Mouse (Mus musculus) layer of hippocampus, postnatal 25 days (tissue): ENCODE data around the gene Rbm20. TPM values are rescaled to one million over a fixed set of nuclear protein-coding genes. Genes with fewer than 3 reads are reported as not detected.

Source experiments
- DNase-seq, 2 experiments: peaks; one replicate each; pipeline ENCODE4 v3.0.0; 2022; ENCODE audit warnings: mixed read lengths in 2 of 2, low spot score in 1 of 2; ENCODE audit errors: extremely low spot score in 1 of 2
- total RNA-seq, 2 experiments: library from RNA; stranded (reverse); gene quantifications; 2 replicates each; pipeline ENCODE4 v1.2.3; 2021

Rbm20 gene
- total RNA-seq, 2 experiments from 2014 or later: 2.7 to 3.4 TPM

DNA sequence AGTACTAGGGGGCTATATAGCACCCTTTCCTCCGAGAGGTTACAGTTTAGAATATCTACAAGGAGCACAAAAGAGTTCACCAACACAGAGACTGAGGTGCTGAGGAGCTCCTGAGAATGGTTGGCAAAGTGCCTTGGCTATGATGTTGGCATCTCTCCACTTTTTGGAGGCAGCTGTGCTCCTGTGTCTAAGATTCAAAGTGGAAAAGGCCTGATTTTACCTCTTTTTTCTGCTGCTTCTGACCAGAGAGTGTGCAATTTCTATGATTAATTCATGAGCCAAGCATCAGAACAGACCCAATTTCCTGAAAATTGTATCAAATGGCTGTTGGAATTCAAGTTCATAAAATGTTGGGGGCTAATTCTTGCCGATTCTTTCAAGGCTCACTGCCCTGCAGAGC, 109.1 kb downstream of the Rbm20 start:
- no peak for DNase-seq

DNA sequence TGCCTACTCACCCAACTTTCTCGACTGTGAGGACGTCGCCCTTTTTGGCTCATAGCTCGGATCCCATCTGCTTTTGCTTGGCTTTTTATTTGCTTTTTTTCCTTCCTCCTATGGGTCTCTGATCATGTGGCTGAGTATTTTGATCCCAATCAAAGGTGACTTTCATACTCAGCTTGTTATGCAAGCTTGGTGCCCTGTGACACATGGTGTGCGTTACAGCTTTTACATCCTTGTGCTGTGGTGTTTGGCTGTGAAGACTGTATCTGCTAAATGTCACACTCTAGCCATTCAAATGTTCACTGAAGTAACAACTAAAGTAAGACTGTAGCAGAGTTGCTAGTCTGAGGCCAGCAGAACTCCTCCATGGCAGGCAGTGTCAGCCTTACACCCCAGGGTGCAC, 109.7 kb downstream of the Rbm20 start:
- no peak for DNase-seq

DNA sequence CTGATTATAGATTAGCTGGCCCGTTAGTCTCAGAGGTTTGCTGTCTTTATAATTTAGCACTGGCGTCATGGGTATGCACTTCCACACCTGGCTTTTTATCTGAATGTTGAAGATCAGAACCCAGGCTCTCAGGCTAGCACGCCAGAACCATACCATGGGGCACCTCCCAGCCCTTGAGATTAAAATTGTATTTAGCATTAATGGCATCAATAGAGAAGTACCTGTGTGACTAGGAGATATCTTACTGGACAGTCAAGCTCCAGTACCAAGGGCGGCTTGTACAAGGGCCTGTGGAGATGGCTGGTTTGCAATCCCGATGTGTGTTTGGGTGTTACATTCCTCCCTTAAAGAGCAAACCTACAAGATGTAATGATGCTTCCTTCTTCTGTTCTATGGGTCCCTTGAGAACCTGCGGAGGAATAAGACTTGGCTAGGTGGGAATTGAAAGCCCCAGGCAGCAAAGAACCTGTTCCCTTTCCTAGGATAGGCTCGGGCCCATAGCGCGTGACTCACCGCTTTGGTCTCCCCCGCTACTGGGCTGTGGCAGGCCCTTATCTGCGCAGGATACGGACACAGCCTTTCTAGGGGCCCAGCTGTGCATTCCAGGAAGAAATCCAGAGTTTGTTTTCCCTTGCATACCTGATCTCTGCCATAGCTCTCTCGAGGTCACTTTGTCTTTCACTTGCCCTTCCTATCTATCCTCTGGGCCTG, 111.7 kb downstream of the Rbm20 start:
- DNase-seq: no peak

DNA sequence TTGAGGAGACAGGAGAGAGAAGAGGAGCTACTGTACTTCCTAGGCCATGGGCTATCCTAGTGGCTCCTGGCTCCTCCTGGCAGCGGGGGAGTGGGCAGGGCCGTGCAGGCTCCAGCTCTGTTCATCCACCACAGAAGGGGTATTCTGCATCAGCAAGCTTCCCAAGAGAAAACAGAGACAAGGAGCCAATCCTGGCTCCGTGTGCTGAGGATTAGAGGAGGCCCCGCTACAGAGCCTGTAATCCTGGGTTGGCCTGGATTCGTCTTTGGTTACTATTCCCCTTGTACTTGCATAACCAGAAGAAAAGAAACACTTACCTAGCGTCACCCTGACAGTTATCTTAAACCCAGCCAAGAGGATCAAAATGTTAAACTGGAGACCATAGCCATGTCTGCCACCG, 112.5 kb downstream of the Rbm20 start:
- no peak for DNase-seq

DNA sequence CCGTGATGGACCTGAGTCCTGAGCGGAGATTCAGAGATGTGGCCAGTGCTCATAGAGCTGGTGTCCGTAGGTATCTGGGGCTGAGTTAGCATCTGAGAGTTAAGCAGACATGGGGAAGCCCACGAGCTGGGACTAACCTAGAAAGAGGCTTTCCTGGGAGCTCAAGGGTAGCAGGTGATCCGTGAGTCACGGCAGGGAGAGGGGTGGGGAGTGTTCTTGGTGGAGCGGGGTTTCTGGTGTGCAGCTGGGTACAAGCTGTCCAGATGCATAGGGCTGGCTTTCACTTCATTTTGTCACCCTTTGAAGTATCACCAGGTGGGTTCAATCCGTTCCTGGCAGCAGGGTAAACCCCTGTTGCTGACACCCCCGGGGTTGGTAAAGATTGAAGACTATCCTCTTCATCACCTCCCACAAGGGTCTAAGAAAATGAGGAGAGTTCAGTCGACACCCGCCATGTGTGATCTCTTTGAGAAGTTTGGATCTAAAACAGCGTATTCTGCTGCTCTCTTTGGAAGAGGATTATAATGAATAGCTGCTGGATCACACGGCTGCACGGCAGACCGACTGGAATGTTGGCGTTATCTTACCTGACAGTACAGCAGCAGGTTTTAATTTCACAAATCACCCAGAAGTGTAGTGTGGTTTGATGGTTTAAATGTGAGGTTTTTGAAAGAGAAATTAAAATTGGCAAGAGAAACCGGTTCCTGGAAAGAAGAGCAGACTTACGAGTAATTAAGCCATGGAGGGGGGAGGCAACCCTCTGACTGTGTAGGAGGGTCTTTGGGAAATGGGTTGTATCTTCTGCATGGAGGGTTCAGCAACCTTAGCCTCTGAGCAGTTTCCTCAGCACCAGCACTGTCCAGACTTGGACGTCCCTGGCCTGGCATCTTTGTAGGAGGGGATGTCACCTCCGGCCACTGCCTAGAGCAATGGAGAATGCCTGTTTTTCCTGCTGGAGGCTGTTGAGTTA, 114.9 kb downstream of the Rbm20 start:
- DNase-seq: no peak

DNA sequence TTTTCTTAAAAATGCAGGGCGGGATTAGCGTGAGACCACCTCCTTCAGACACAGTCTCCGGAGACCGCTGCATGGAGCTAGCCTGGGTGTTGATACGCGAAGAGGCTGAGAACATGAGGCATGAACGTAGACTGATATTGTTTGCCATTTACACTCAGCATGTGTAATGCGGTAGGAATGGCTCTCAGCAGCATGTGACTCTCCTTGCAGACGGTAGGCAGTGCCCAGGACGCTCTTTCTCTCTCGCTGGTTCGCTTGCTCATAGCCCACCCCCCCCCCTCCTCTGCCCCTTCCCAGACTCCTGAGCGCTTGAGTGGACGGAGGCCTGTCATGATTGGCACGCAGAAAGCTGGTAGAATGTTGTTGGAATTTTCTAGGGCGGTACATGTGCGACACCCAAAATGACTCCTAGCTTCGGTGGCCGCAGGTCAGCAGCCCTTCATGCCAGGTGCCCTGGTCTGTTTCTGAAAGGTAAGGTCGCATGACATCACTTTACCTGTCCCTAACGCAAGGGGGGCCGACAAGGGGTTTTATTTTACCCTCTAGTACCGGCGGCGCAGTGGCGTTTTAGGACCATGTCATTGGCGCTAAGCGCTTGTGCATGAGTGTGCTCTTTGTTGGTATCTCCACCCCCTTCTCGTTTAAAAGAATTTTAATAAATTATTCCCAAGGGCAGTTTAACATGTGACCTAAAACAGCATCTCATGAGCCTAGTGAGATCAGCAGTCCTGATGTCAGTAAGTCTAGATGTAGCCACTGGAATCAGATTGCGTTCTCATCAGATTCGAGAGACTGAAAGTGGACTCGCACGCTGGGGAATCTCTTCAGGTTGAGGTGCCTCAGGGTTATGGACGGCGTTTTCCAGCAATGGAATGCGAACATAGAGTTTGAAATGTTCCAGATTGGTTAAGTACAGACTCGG, 116.1 kb downstream of the Rbm20 start:
- no peak for DNase-seq

DNA sequence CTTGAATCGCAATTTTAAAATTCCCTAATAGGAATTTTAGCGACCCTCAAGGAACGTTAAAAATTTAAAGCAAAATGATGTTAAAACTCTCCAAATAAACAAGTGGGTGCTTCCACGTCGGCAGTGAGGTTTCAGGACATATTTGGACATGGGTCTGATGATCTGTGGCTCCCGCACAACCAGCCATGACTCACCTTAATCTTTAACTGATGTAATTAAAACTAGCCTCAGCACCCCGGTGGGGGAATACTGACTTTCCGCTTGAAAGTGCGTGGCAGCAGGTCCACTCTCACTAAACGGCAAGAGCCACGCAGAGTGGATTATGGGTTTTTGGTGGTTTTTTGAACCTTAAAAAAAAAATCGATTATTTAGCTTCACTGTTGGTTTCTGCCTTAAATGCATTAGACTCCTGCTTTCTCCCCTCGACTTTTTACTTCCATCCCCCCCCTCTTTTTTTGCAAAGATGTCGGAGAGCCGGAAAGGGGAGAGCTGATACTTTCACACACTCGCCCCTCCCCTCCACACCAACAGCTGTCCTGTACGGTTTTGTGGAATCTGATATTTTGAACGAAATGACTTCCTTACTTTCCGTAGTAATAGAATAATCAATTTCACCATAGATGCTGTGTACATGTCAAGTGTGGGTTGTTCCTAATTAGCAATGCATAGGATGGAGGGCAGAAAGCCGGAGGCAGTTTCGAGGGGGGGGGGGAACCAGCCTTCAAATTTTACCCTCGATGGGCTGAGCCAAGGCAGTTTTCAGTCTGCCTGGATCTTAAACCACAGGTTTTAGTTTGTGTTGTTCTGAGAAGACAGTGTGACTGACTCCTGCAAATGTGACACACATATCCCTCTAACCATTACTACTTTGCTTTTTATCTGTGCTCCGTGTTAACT, 117.1 kb downstream of the Rbm20 start:
- no peak for DNase-seq

DNA sequence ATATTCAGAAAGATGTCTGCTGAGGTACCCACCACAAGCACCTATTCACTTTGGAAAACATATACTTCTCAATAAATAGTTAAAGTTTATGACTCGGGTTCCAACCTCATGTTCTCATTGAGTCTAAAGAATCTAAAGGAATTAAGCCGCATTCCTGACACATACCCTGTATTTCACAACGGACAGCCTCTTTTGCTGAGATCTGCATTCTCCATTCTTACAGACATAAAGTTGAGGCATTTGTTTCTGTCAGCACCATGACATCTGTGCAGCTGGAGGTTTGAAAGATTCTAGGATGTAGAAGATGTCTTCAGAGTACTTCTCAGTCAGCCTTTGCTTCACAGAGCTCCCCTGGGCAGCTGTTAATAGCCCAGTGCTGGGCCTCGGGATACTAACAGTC, 117.9 kb downstream of the Rbm20 start:
- no peak for DNase-seq

DNA sequence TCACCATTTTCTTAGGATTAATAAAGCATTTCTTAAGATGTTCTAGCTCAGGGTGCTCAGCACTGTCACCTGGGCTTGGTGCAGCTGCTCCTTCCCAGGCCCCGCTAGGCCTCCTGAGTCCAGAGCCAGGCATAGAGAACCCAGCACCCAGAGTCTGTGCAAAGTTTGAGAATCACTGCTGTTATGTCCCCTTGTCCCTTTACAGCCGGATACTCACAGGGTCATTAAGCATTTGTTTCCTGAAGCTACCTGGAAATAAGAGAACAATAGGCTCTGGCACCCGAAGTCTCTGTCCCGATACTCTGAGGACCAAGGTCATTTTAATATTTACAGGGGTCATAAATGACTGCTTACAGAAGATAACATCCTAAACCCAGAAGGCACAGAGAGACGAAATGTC, 118.9 kb downstream of the Rbm20 start:
- no peak for DNase-seq

DNA sequence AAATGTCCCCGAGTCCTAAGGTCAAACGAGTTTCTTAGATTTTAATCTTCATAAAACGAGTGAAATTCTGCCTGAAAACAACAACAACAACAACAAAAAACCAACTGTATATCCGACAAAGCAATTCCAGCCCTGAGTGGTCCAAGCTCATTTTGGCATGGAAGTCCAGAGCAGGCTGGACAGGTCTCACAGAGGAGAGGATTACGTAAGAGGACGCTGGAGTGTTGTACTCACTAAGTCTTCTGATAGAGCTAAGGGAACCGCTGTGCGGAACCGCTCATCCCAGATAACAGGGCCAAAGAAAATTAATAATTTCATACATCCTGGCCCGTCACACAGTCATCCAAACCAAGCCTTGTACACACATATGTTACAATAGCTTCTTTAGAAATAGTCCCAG, 120.7 kb downstream of the Rbm20 start:
- no peak for DNase-seq

DNA sequence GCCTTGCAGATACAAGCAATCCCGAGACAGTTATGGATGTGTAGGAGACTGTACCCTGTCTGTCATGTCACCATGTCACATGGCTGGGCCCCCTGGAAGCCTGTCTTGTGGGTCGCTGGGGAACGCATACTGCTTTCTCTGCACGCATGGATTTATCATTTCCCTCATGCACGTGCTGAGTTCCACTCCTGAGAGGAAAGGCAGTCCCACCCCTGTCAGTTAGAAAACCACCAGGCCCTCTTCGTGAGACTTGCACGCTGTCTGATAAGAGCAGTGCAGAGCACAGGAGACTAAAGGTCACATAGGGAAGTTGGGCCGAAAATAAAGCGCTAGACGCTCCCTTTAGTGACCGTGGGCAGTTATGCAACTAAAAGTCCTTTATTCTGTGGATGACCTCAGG, 122.8 kb downstream of the Rbm20 start:
- DNase-seq: no peak

DNA sequence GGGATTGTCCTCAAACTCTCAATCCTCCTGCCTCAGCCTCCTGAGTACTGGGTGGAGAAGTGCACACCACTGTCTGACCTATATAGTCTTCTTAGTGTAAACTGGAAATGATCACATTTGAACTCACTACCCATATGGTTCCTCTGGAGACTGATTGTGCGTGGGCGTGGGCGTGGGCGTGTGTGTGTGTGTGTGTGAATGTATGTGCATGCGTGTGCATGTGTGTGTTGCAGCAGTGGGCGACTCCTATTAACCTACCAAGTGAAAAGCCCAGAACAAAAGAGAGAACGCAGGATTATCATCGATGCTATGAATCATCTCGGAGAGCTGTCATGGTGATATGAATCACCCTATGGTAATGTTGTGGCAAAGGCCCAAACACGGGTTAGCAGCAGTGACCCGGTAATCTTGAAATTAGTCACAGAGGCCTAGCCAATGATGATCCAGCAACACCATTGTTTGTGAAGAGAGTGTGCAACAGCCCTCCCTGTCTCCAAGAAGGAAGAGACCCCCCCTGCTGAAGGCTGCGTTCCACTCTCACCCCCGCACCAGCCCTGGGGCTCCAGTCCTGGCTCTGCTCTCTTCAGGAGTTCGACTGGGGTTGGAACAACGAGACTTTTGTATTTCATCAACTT, 123.4 kb downstream of the Rbm20 start:
- DNase-seq: no peak

DNA sequence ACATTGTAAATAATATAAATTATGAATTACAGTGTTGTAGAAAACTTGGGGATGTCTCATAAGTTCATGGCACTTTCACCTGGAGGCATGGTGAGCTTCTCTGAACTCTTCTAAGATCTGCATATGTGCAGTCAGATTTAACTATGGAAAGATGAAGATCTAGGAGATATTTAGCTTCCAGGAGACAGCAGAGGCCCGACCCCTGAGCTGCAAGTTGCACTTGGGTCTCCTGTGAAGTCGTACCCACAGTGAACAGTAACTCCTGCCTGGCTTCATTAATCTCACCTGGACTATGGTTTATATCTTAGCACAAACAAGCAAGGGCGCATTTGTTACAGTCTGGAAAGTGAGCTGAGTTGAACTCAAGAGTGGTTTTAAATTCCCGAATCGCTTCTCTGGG, 124.3 kb downstream of the Rbm20 start:
- no peak for DNase-seq

DNA sequence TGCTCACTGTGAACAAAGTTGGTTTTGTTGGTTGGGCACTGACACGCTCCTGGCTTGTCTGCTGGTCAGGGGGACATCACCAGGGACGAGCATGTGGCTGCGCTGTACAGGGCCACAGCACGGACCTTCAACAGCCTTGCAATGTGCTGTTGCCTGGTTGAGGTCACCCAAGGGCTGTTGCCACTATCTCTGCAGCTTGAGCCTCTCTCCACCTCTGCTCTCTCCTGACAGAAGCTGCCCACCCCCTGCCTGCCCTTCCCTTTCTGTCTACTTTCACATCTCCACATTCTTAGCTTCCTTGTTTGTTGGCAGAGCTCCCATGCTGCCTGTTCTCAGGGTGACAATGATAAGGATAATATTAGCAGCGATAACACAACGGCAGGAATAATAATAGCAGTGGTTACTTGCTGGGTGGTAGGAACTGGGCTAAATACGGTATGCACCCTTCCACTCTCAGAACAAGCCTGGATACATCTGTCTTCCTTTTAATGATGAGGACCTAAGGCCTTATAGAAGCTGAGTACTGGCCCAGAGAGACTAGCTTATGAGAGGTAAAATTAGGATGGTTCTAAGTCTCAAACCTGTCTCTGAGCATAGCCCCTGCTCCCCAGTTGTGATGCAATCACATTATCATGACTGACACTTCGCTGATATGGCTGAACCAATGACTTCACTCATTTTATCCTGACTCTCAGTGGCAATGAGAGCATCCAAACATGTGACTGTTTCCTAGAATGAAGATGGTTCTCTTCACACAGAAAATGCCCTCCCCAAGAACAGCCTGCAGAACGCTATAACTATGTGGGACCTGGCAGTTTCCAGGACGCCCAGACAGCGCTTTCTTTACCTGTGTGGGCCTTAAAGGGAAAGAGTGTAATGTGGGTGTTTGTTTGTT, 124.9 kb downstream of the Rbm20 start:
- DNase-seq: no peak

DNA sequence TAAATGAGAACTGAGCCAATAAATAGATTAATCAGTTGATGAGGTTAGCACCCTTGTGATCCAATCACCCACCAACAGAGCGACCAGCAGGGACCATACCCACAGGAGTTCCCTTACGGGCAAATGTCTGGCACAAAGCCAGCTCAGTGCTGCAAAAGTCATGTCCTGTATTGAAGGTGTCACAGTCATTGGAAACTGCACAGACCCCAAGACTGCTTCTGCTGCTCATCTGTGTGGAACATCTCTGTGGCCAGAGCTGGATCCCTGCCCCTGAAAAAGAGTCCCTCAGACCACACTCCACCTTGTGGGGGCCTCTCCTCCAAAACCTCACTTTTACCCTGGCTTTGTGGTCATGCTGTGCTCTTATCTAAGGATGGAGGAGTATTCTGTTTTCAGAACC, 126.8 kb downstream of the Rbm20 start:
- no peak for DNase-seq

DNA sequence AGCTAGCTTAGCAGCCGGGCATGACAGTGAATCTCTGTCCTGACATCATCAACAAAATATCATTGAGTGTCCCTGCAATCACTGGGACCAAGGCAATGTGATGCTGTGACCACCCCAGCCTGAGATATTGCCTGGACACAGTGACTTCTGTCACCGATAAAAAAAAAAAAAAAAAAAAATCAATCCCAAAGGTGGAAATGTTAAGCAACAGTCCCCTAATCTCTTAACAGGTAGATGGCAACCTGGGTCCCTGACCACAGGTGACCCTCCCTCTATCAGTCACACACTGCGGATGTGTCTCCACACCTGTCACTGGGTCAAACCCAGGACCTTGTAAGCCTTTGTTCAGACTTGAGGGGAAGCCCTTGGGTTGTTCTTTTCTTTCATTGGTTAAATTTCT, 128.0 kb downstream of the Rbm20 start:
- no peak for DNase-seq

DNA sequence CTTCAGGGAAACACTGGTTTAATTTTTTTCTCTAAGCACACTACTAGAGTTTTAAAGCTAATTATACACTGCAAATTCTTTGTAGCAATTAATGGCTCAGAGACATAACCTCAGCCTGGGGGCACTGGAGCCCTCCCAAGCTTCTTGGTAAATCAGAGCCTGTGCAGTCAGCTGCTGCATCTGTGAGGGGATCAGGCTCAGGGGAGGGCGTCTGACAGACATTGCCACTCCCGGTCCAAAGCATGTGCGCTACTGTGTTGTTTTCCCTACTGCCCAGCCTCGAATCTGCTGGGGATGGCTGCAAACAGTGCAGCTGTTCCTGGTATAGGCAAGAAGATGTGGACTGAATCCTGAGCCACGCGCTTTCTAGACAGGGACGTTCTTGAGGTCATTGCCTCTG, 129.0 kb downstream of the Rbm20 start:
- no peak for DNase-seq
